Mouse (Mus musculus): Measurements from ENCODE around the gene Cfdp1. TPM values are rescaled to one million over a fixed set of nuclear protein-coding genes. Genes with fewer than 3 reads are reported as not detected.

Gene Cfdp1
- total RNA-seq, 2 experiments from 2014 or later: 73.3 to 81.2 TPM

DNA sequence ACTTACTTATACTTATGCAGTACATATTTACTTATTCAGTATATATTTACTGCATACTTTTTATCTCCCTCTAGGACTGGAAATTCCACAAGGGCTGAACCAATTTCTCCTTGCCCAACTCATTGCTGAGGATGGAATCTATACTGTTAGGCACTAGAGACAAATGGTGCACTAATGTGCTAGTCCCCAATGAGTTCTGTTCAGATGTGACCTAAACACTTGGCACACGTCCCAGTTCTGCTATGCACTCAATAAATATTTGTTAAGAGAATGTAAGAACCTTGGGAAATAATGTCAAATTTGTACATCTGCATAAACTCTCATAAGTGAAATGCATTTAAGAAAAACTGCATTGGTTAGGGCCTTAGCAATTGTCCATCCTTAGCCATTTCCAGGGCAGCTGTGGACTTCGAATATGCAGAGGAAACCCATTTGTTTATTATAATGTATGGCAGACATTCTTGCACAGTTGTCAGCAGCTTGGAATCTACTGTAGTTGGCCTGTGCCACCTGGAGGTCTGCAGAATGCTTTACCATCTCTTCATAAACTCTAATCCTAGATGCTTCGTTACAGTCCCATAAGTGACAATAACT is 60.7 kb downstream of the Cfdp1 start:
- DNase-seq: no peak

DNA sequence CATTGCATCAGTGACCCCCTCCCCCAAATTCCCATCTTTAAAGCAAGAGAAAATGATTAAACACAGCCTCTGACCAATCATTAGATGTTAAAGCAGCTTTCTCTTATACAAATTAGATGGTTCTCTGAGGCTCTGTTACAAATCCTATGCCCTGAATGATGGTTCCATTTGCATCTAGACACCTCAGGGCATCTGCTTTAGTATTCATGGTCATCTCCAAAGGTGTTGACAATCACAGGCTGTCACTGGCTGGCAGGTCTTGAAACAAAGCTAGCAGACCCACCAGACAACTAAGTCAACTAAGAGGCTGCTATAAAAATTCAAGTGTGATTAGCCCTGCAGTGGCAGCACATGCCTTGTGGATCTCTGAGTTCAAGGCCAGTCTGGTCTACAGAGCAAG is 64.5 kb downstream of the Cfdp1 start:
- DNase-seq: no peak

- no peak for DNase-seq
Measured at GRCm38 (mm10) chr8:111789200-111789599, 64.9 kb downstream of the Cfdp1 start.

GRCm38 (mm10) chr8:111788497-111788896 is 65.6 kb downstream of the Cfdp1 start:
- DNase-seq: no peak

DNA sequence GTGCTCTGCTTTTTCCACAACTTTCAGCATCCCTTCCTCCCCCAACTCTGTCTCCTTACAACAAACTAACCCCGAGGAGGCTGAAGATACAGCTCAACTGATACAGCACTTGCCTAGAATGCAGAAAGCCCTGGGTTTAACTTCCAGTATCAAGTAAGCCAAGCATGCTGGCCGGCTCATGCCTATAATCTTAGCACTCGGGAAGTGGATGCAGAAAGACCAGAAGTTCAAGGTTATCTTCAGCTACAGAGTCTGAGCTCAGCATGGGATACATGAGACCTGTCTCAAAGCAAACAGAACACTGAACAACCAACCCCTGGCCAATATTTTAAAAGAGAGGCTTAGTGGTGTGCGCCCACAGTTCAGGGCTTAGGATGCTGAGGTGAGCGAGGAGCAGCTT is 66.0 kb downstream of the Cfdp1 start:
- no peak for DNase-seq

GRCm38 (mm10) chr8:111787683-111788082 is 66.4 kb downstream of the Cfdp1 start:
- no peak for DNase-seq

- no peak for DNase-seq
Measured at GRCm38 (mm10) chr8:111786701-111787588, 67.1 kb downstream of the Cfdp1 start.

DNA sequence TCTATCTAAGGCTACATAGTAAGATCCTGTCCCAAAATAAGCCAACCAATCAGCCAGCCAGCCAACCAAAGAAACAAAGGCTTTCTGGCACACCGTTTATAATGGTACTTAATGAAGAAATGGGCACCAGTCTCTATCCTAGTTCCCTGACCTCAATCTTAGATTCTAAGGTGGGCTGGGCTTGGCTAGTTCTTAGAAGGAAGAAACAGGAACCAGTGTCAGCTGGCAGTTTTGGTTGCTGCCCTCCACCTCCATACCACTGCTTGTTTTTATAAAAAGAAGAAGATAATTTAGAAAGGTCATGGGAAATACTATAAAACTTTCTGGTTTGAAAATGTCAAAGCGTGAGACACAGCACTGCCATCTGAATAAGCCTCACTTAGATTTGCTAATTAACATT is 68.0 kb downstream of the Cfdp1 start:
- no peak for DNase-seq

- DNase-seq: no peak
Measured at GRCm38 (mm10) chr8:111782671-111783394, 71.3 kb downstream of the Cfdp1 start.

GRCm38 (mm10) chr8:111782161-111782560 is 71.9 kb downstream of the Cfdp1 start:
- DNase-seq: no peak

DNA sequence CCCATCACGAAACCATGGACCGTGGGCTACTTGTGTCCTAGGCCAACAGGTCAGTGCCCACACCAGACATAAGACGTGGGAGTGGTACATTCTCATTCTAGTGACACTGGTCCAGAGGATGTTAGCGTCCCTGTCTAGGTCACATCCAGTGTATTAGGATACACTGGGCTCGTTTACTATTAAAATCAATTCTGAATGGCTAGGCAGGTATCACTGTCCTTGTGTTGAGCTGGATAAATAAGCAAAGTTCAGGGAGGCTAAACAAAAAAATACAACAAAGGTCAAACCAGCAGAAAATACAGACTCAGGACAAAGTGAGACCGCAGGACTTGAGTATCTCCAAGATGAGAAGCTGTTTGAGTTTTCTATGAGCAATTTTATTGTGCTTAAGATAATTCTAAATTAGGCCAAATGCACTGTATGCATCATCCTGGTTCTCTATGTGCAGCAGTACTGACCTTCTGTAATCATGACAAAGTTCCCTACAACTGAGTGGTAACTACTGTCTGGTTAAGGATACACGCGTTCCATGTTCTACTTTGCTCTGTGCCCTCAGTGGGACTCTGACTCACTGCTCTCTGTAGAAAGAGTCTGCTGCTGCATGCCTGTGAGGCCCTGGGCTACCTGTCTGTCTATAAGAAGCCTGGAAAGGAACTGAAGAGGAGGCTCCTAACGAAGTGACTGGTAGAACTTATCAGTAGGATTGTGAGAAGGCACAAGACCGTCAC is 73.2 kb downstream of the Cfdp1 start:
- DNase-seq: no peak

DNA sequence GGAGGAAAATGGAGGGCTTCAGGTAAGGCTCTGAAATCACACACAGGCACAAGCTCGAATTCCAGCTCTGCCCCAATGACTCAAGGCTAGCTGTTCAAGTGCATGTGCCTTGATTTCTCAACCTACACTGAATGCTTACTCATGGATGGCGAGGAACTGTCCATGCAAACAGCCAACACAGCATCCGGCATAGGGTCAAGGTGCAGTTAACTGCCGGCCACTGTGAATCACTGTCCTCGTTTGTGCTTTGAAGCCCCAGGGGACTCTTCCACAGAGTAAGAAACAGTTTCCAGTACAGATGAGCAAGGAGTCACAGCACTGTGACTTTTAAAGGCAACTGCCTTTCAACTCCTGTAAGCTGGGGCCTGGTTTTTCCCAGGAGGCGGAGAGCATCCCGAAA is 74.4 kb downstream of the Cfdp1 start:
- DNase-seq: no peak

DNA sequence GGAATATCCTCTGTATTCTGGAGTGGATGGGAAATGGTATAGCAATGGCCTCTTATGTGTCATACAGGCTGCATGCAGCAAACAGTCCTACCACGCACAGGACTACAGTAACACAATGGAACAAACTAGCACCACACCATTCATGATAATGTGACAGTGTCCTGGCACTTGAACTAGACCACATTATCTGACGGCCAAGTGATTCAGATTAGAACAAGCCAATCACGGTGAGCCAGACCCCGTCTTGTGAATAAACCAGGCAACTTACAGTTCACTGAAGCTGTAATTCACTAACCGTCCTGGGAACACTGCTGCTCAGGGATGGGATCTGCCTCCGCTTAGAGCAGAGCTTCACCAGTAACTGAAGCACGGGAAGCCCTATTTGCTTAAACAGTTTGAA is 75.3 kb downstream of the Cfdp1 start:
- DNase-seq: no peak

GRCm38 (mm10) chr8:111776492-111776891 is 77.6 kb downstream of the Cfdp1 start:
- DNase-seq: no peak

GRCm38 (mm10) chr8:111775766-111776165 is 78.3 kb downstream of the Cfdp1 start:
- DNase-seq: no peak

DNA sequence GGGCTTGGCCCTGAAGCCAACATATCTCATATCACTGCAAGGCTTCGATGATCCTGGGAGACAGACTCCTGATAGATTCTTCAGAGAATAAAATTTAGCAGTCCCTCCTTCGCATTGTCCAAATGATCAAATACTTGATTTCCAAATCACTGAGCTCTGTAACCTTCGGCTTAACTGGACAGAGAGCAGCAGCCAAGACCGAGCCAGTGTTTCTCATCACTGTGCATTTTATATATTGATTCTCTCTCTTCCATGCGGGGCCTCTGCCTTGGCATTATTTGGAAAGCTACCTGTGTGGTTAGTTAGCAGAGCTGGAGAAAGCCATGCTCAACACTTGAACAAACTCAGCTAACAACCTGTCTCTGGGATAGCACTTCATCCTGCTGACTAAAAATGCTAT is 80.6 kb downstream of the Cfdp1 start:
- DNase-seq: no peak

GRCm38 (mm10) chr8:111773057-111773456 is 81.0 kb downstream of the Cfdp1 start:
- no peak for DNase-seq

DNA sequence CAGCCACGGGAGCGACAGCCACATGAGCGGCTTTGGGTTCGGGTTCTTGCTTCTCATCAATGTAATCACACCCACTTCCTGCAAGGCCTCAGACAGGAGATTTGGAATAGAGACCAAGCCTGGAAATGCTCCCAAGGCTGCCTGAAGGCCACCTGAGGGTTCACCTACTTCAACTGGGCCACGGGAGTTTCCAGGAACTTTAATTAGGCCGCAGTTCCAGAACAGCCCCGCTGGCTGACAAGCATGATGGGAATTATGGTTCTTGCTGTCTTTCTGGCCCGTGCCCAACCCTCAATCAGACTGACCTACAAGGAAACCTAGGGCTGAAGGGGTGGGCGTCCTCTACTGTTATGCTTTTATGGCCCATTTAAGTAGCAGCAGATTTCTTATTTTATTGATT is 82.0 kb downstream of the Cfdp1 start:
- DNase-seq: no peak

DNA sequence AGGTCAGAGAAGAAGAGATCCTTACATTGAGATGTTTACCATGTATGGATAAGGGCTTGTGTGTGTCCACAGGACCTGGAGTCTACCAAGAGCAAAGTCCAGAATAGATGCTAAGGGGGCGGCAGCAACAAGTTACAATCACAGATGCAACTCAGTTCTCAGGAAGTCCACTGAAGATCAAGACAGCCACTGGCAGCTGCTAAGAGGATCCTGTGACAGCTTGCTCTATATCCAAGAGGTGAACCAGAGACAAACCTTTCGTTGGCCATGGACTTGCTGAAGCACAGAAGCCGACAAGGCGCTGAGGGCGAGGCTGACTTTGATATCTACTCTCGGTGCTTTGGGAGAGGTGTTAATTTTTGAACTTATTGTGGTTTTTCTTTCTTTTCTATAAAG is 82.5 kb downstream of the Cfdp1 start:
- DNase-seq: no peak

DNA sequence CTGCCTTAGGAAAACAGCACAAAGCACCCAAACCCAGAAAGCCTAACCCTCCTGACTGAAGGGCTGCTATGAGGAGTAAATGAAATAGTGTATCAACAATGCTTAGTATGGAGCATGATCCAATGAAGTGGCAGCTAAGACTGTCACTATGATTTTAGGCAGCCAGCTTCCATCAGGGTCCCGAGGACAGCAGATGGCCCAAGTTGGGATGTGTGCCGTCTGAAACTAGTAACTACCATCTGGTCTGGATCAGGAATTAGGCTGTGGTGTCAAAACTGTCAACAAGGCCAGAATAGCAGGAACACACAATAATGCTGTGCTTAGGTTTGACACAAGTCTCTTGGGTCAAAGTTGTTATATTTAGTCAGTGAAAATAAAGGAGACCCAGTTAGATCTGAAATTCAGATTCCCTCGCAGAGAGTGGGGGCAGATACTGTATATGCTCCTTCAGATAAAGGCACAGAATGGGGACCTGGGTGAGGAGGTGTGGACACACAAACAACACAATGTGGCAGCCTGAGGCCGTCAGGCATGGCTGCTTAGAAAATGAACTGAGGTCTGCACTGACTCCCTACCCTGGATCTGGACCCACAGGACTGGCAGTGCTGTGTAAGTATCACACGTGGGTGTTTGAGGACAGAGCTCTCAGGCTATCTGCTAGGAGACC is 83.0 kb downstream of the Cfdp1 start:
- no peak for DNase-seq

GRCm38 (mm10) chr8:111769764-111770428 is 84.2 kb downstream of the Cfdp1 start:
- peak; percentile 39 to 65 for DNase-seq

DNA sequence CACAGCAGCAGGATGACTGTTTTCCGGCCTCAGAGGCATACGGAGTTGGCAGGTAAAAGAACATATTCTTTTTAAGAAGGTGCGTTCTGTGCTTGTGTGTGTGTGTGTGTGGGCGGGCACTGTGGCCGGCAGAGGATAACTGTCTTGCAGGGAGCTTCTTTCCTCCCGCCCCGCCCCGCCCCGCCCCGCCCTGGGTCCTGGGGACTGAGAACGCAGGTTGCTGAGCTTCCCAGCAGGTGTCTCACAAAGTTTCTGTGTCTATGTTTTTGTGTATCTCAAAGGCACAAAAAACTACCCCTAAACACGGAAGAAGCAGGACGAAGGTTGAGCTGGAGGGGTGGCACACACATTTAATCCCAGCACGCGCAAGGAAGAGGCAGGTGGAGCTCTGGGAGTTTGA is 84.8 kb downstream of the Cfdp1 start:
- DNase-seq: no peak

All from layer of hippocampus, postnatal 36 days (tissue).